Mouse (Mus musculus): ENCODE measurements around the gene Prdm1. TPM values are rescaled to one million over a fixed set of nuclear protein-coding genes. Genes with fewer than 3 reads are reported as not detected.

The Prdm1 gene
- polyA plus RNA-seq, 1 experiment, result not detected

- no peak overlapping the region for H3K27ac ChIP-seq (ENCODE audit: insufficient read depth, low read depth, low read length)
- under 1% methylated on average over 42 of the region's 42 CpGs for WGBS
- peaks cover 15% of the 10 kb centered on the region for H3K4me1 ChIP-seq (ENCODE audit: control insufficient read depth, insufficient read depth, low read length)
- TF ChIP-seq POLR2A (IDR thresholded peaks at IDR 0.05; ENCODE audit: insufficient read depth, low read depth, low read length), result no peak
- TF ChIP-seq CTCF (IDR thresholded peaks at IDR 0.05; ENCODE audit: insufficient read depth, low read depth, low read length), result no peak
- H3K4me3 ChIP-seq (ENCODE audit: insufficient read depth, low read depth, low read length), result peak overlapping the region; percentile 49
Measured at GRCm38 (mm10) chr10:44529218-44530066, 1.1 kb upstream of the Prdm1 start.

GRCm38 (mm10) chr10:44527651-44528050, 650 bp downstream of the Prdm1 start:
- TF ChIP-seq CTCF (IDR thresholded peaks at IDR 0.05; ENCODE audit: insufficient read depth, low read depth, low read length) (no peak), POLR2A (IDR thresholded peaks at IDR 0.05; ENCODE audit: insufficient read depth, low read depth, low read length) (no peak)
- H3K4me3 ChIP-seq (ENCODE audit: insufficient read depth, low read depth, low read length), result no peak overlapping the region

GRCm38 (mm10) chr10:44526751-44527591, 1.3 kb downstream of the Prdm1 start:
- TF ChIP-seq CTCF (IDR thresholded peaks at IDR 0.05; ENCODE audit: insufficient read depth, low read depth, low read length) (no peak), POLR2A (IDR thresholded peaks at IDR 0.05; ENCODE audit: insufficient read depth, low read depth, low read length) (no peak)
- Histone ChIP-seq H3K4me1 (ENCODE audit: control insufficient read depth, insufficient read depth, low read length) (peaks cover 15% of the 10 kb centered on the region), H3K4me3 (ENCODE audit: insufficient read depth, low read depth, low read length) (peak overlapping the region; percentile 10; the same call in 1 of the 2 replicates), H3K27ac (ENCODE audit: insufficient read depth, low read depth, low read length) (no peak overlapping the region)
- 5% methylated on average over 31 of the region's 31 CpGs for WGBS

More at GRCm38 (mm10) chr10:44527651-44528050, 650 bp downstream of the Prdm1 start:
- peaks cover 15% of the 10 kb centered on the region for H3K4me1 ChIP-seq (ENCODE audit: control insufficient read depth, insufficient read depth, low read length)
- H3K27ac ChIP-seq (ENCODE audit: insufficient read depth, low read depth, low read length), result no peak overlapping the region
- WGBS, result 5% methylated on average over 16 of the region's 16 CpGs

GRCm38 (mm10) chr10:44520189-44520588, 8.1 kb downstream of the Prdm1 start:
- WGBS, result 58% methylated on average over 6 of the region's 6 CpGs
- H3K4me1 ChIP-seq (ENCODE audit: control insufficient read depth, insufficient read depth, low read length), result no peaks in the 10 kb centered on the region
- no peak overlapping the region for H3K4me3 ChIP-seq (ENCODE audit: insufficient read depth, low read depth, low read length)
- H3K27ac ChIP-seq (ENCODE audit: insufficient read depth, low read depth, low read length), result no peak overlapping the region
- TF ChIP-seq POLR2A (IDR thresholded peaks at IDR 0.05; ENCODE audit: insufficient read depth, low read depth, low read length) (no peak), CTCF (IDR thresholded peaks at IDR 0.05; ENCODE audit: insufficient read depth, low read depth, low read length) (no peak)

GRCm38 (mm10) chr10:44518631-44519030, 9.7 kb downstream of the Prdm1 start:
- Histone ChIP-seq H3K4me3 (ENCODE audit: insufficient read depth, low read depth, low read length) (no peak overlapping the region), H3K4me1 (ENCODE audit: control insufficient read depth, insufficient read depth, low read length) (no peaks in the 10 kb centered on the region), H3K27ac (ENCODE audit: insufficient read depth, low read depth, low read length) (no peak overlapping the region)
- WGBS, result 35% methylated on average over 7 of the region's 7 CpGs
- TF ChIP-seq POLR2A (IDR thresholded peaks at IDR 0.05; ENCODE audit: insufficient read depth, low read depth, low read length), result no peak
- no peak for TF ChIP-seq CTCF (IDR thresholded peaks at IDR 0.05; ENCODE audit: insufficient read depth, low read depth, low read length)

GRCm38 (mm10) chr10:44513108-44513507, 15.2 kb downstream of the Prdm1 start:
- WGBS, result 90% methylated on average over 5 of the region's 5 CpGs

GRCm38 (mm10) chr10:44511029-44511428, 17.3 kb downstream of the Prdm1 start:
- no peaks in the 10 kb centered on the region for H3K4me1 ChIP-seq (ENCODE audit: control insufficient read depth, insufficient read depth, low read length)
- no peak overlapping the region for H3K4me3 ChIP-seq (ENCODE audit: insufficient read depth, low read depth, low read length)
- WGBS, result 90% methylated on average over 3 of the region's 3 CpGs
- TF ChIP-seq POLR2A (IDR thresholded peaks at IDR 0.05; ENCODE audit: insufficient read depth, low read depth, low read length) (no peak), CTCF (IDR thresholded peaks at IDR 0.05; ENCODE audit: insufficient read depth, low read depth, low read length) (no peak)
- H3K27ac ChIP-seq (ENCODE audit: insufficient read depth, low read depth, low read length), result no peak overlapping the region

More at GRCm38 (mm10) chr10:44513108-44513507, 15.2 kb downstream of the Prdm1 start:
- TF ChIP-seq CTCF (IDR thresholded peaks at IDR 0.05; ENCODE audit: insufficient read depth, low read depth, low read length), result no peak
- no peak for TF ChIP-seq POLR2A (IDR thresholded peaks at IDR 0.05; ENCODE audit: insufficient read depth, low read depth, low read length)
- Histone ChIP-seq H3K4me3 (ENCODE audit: insufficient read depth, low read depth, low read length) (no peak overlapping the region), H3K4me1 (ENCODE audit: control insufficient read depth, insufficient read depth, low read length) (no peaks in the 10 kb centered on the region), H3K27ac (ENCODE audit: insufficient read depth, low read depth, low read length) (no peak overlapping the region)

- no peak overlapping the region for H3K27ac ChIP-seq (ENCODE audit: insufficient read depth, low read depth, low read length)
- H3K4me1 ChIP-seq (ENCODE audit: control insufficient read depth, insufficient read depth, low read length), result no peaks in the 10 kb centered on the region
- no peak for TF ChIP-seq CTCF (IDR thresholded peaks at IDR 0.05; ENCODE audit: insufficient read depth, low read depth, low read length)
- no peak for TF ChIP-seq POLR2A (IDR thresholded peaks at IDR 0.05; ENCODE audit: insufficient read depth, low read depth, low read length)
- no peak overlapping the region for H3K4me3 ChIP-seq (ENCODE audit: insufficient read depth, low read depth, low read length)
- WGBS, result 95% methylated on average over 7 of the region's 7 CpGs
Measured at GRCm38 (mm10) chr10:44508649-44509048, 19.7 kb downstream of the Prdm1 start.

- H3K4me3 ChIP-seq (ENCODE audit: insufficient read depth, low read depth, low read length), result no peak overlapping the region
- 78% methylated on average over 2 of the region's 2 CpGs for WGBS
- TF ChIP-seq CTCF (IDR thresholded peaks at IDR 0.05; ENCODE audit: insufficient read depth, low read depth, low read length) (no peak), POLR2A (IDR thresholded peaks at IDR 0.05; ENCODE audit: insufficient read depth, low read depth, low read length) (no peak)
- H3K4me1 ChIP-seq (ENCODE audit: control insufficient read depth, insufficient read depth, low read length), result no peaks in the 10 kb centered on the region
- no peak overlapping the region for H3K27ac ChIP-seq (ENCODE audit: insufficient read depth, low read depth, low read length)
Measured at GRCm38 (mm10) chr10:44507984-44508383, 20.3 kb downstream of the Prdm1 start.

Measured in olfactory bulb, adult 2 months (tissue).